Mouse (Mus musculus): ENCODE measurements around the gene Tmem54. TPM values are rescaled to one million over a fixed set of nuclear protein-coding genes. Genes with fewer than 3 reads are reported as not detected.

The Tmem54 gene
- total RNA-seq, 1 experiment from 2014 or later, result not detected

DNA sequence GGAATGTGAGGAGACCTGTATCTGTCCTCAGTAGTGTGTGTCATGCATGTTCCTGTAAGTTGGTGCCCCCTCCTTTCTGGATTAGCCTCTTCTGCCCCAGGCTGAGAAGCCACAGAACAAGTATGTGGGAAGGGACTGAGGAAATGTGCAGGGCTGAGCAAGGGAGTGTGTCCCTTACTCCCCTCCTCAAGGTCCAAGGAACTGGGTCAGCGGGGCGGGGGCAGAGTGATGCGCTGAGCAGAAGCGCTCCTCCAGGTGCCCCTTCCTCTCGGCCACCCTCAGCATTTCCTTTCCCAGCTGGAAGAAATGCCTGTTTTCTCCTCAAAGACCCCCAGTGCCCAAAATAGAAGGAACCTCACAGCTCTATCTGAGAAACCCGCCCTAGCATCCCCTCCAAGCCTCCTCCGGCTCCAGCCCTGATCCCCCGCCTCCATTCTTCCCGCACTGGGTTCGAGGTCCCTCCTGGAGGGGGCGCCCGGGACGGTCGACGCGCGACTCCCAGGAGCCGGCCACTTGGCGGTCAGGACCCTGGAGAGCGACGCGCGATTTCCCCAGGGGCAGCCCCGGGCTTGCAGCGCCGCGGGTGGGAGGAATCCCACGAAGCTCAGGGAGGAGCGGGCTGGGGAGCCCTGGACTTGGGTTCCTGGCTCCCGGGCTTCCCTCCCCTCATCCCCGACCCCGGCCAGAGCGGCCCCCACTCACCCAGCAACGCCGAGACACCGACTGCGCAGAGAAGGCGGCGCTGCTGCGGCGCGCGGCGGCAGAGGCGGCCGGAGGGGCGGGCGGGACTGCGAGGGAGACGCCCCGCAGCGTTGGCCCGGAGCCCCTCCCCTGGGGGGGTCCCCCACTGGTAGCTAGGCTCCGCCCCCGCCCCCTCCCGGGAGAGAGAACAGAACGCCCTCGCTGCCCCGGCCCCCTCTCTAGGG, 15.4 kb downstream of the Tmem54 start:
- ATAC-seq (replicated peaks in 1 of 2; ENCODE audit: insufficient read depth in 1 of 2, low FRiP score in 2 of 2, low TSS enrichment in 1 of 2, low read depth in 1 of 2, poor library complexity in 2 of 2, severe bottlenecking in 2 of 2), result peak; percentile 56 to 69; a peak in 2 of 4 replicates

DNA sequence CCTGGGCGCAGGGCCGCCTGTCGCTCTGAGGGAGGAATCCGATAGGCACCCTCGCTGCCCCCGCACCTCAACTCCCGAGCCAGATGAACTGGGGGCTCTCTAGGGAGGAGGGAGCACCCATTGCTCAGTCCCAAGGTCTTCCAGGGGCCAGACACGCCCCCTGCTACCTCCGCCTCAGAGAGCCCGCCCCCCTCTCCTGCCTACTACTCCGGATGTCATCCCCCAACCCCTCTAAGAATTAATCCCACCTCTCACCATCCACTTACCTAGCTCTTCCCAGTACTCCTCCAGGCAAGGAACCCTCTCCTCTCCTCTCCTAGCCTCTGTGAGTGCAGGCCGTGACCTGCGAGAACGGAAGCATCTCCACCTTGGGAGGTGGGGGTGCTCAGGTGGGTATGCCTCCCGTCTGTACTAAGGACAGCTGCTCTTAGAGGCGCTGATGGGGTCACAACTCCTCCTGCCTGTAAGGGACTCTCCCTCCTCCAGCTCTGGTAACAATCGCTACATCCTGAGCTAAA, 16.3 kb downstream of the Tmem54 start, which contains the start of gene Hpca:
Hpca (minus strand) TSS at position 468 of the 518 bp plus-strand sequence.
- no peak for ATAC-seq (replicated peaks in 1 of 2; ENCODE audit: insufficient read depth in 1 of 2, low FRiP score in 2 of 2, low TSS enrichment in 1 of 2, low read depth in 1 of 2, poor library complexity in 2 of 2, severe bottlenecking in 2 of 2)

DNA sequence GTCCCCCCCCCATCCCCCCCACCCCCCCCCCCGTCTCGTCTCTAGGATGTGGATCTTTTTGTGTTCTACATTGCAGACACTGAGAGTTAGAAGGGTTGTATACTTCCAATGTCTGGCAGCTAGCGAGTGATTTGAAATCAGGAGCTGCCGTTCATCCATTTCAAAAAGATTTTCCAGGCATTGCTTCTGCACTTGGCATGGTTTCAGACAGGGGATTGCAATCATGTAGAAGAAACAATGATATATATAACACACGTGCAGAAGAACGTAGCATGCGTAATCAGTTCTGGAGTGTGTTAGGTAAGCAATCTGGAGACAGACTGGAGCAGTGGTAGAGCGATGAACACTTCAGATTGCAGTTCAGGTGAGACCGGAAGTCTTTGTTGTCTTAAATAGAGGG, 16.8 kb downstream of the Tmem54 start:
- ATAC-seq (replicated peaks in 1 of 2; ENCODE audit: insufficient read depth in 1 of 2, low FRiP score in 2 of 2, low TSS enrichment in 1 of 2, low read depth in 1 of 2, poor library complexity in 2 of 2, severe bottlenecking in 2 of 2), result no peak

DNA sequence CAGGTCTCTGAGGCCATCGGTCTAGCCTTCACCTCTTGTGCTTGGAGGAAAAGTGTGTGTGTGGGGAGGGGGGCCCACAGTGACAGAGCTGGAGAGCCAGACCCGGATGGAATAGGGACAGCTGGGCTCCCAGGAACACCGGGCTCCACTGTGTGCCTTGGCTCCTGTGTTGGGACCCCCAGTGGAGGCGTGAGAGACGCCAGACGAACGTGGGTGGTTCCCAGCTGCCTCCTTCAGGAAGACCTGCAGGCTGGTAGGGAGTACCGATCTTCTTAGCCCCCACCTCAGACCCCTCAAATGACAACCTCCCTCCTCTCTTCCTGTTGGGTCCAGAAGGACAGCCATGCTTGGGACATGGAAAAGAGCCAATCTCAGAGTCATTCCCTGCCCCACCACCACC, 17.4 kb downstream of the Tmem54 start:
- ATAC-seq (replicated peaks in 1 of 2; ENCODE audit: insufficient read depth in 1 of 2, low FRiP score in 2 of 2, low TSS enrichment in 1 of 2, low read depth in 1 of 2, poor library complexity in 2 of 2, severe bottlenecking in 2 of 2), result no peak

DNA sequence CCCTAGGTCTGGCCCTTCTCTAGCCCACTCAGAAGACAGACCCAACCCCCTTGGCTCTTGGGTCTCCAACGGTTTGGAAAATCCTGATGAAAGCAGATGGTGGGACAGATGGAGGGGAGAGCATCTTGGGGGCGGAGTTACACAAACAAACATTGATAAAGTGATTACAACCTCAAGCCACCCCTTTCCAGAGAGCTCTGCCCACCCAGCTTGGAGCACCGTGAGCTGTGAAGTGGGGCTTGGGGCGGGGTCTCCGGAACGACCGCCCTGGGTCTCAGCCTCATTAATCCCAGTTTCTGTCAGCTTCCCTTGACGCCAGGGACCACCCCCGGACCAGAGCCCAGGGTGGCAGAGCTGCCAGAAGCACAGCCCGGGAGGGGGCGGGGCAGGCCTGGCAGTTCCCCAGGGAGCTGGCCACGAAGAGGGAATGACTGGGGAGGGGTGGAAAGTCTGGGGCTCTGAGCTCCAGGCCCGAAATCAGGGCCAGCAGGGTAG, 19.4 kb downstream of the Tmem54 start:
- ATAC-seq (replicated peaks in 1 of 2; ENCODE audit: insufficient read depth in 1 of 2, low FRiP score in 2 of 2, low TSS enrichment in 1 of 2, low read depth in 1 of 2, poor library complexity in 2 of 2, severe bottlenecking in 2 of 2), result no peak

DNA sequence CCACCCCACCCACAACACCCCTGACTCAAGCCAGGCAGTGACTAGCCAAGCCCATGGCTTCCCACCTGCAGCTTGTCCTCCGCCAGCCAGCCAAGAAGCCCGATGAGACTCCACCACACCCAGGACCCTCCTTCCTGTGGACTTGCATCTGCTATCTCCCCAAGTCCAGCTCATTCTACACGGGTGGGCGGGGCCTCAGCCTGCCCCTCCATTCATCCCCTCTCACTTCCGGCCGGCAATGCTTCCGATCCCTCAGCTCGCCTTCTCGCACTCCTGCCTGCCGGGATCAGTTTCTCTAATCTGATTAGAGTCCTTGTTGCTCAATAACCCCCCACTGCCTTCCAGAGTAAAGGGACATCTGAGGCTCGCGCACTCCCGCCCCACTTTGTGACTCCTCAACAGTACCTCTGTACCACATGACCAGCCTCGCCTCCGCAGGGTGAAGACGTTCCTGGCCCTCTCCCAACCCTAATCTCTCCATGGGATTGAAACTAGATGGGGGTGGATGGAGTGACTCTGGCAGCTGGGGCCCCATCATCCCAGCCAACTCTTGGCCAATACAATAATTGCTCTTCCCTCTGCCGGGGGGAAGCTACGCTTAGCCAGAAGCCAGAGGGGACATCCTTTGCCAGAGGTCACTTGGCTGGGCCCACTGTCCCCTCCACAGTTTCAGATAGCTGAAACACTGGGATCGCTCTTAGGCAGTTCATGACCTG, 20.5 kb downstream of the Tmem54 start:
- ATAC-seq (replicated peaks in 1 of 2; ENCODE audit: insufficient read depth in 1 of 2, low FRiP score in 2 of 2, low TSS enrichment in 1 of 2, low read depth in 1 of 2, poor library complexity in 2 of 2, severe bottlenecking in 2 of 2), result no peak

DNA sequence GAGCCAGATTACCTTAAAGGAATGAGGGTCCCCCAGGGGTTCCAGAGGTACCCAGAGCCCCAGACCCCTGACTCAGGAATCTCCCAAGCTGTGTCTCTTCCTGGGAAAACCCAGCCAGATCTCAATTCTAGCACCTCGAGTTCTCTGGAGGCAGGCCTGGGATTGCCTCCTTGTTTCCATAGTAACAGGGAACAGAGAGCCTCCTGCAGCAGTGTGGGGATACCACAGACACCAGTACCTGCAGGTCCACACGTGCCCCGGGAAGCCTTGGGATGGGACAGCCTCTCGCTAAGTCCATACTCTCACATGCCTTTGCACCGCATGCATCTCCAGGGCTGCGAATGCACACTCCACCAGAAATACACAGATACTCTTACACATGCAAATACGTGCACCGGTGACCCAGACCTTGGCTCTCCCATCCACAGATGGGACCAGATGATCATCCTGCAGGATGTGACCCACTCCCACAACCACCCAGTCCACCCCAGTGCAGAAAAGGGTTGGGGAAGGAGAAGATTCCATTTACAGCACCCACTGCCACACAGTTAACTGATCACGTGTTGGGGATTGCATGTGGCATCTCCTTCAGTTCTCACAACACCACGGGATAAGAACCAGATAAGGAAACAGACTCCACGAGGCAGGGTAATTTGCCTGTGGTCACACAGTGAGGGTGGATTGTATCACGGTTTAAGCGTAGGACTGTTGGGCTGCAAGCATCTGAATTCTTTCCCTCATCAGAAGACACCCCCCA, 23.4 kb downstream of the Tmem54 start:
- ATAC-seq (replicated peaks in 1 of 2; ENCODE audit: insufficient read depth in 1 of 2, low FRiP score in 2 of 2, low TSS enrichment in 1 of 2, low read depth in 1 of 2, poor library complexity in 2 of 2, severe bottlenecking in 2 of 2), result no peak

DNA sequence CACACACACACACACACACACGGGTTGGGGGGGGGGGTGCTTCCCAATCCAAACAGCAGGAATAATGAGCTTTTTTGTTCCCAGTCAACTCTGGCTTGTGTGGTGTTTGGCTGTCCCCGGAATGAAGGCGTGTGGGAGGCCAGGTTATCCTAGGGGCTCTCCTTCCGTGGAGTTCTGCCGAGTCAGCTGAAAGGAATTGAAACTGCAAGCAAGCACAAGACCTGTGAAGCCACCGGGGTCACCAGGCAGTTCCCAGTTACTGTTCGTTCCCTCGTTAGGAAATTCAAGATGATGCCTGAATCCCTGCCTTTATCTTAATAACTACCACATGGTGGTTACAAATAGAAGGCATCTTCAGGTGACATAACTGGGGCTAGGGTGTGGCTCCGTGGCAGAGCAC, 24.0 kb downstream of the Tmem54 start:
- ATAC-seq (replicated peaks in 1 of 2; ENCODE audit: insufficient read depth in 1 of 2, low FRiP score in 2 of 2, low TSS enrichment in 1 of 2, low read depth in 1 of 2, poor library complexity in 2 of 2, severe bottlenecking in 2 of 2), result no peak

DNA sequence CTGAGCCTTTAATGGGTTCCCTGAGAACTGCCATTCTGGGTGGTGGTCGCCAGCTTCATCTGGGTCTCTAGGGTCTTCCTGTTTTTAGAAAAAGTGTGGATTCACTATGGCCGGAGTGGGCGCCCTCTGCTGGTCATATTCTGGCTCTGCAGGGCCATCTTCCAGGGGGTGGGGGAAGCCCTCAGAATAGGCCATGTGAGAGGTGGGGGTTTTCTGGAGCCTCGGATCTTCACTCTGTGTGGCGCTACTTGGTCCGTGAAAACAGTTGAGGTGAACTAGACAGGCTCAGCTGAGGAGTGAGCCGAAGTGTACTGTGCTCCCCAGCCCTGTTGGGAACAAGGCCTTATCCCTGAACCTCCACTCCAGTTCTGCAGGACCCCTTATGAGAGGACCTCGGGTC, 24.8 kb downstream of the Tmem54 start:
- ATAC-seq (replicated peaks in 1 of 2; ENCODE audit: insufficient read depth in 1 of 2, low FRiP score in 2 of 2, low TSS enrichment in 1 of 2, low read depth in 1 of 2, poor library complexity in 2 of 2, severe bottlenecking in 2 of 2), result peak in 1 of 2 experiments; percentile 50; a peak in 1 of 4 replicates

DNA sequence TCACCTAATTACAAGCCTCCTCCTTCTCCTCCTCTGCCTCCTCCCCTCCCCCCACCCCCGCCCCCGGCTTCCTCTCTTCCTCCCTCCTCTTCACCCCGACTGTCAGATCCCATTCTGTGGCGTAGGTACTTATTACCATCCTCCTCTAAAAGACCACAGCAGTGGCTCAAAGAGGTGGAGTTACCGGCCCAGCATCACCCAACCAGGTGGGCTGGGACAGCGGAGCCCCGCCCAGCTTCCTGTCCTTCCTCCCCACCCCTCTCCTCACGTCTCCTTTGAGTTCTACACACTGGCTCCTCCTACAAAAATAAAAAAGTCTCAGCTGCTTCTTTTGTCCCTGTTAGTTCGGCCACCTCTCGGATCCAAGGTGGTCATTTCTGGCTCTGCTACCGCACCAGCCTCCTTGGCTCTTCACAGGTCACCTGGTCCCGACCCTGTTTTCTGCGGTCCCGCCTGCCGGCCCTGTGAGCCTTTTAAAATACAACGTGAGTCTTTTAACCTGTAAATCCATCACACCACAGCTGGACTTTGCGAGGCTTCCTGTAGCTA, 25.5 kb downstream of the Tmem54 start:
- ATAC-seq (replicated peaks in 1 of 2; ENCODE audit: insufficient read depth in 1 of 2, low FRiP score in 2 of 2, low TSS enrichment in 1 of 2, low read depth in 1 of 2, poor library complexity in 2 of 2, severe bottlenecking in 2 of 2), result peak; percentile 59 to 60; a peak in 3 of 4 replicates

DNA sequence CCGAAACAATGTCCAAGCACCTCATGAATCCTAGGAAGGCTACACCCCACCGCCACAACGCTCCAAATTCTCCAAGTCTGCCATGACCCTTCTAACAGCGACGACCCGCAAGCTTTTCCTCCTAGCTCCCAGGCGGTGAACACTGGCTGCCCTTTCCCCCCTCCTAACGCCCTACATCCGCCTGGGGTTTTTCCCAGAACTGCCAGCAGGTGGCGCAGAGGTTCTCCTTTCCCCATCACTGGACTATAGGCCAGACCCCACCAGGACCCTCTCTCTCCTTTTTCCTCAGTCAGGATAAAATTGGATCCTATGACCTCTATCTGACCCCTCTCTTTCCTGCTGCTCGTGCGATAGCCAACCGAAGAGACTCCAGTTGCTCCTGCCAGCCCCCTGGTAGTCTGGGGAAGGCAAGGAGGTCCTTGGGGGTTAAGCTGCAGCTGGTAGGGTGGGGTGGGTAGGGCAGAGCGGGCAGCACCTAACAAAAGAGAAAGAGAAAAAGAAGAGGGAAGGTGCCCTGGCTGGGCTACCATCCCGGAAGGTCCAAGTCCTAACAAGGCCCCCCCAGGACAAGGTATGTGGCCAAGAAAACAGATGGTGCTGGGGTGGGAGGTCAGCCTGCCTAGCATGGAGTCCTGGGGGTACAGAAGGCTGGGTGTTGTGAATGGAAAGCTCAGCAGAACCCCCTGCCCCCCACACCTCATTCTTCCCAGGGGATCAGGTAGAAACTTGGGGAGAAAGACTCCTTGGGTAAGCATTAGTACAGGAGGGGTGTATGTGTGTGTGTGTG, 29.6 kb downstream of the Tmem54 start:
- ATAC-seq (replicated peaks in 1 of 2; ENCODE audit: insufficient read depth in 1 of 2, low FRiP score in 2 of 2, low TSS enrichment in 1 of 2, low read depth in 1 of 2, poor library complexity in 2 of 2, severe bottlenecking in 2 of 2), result peak in 1 of 2 experiments; percentile 49; a peak in 1 of 4 replicates

DNA sequence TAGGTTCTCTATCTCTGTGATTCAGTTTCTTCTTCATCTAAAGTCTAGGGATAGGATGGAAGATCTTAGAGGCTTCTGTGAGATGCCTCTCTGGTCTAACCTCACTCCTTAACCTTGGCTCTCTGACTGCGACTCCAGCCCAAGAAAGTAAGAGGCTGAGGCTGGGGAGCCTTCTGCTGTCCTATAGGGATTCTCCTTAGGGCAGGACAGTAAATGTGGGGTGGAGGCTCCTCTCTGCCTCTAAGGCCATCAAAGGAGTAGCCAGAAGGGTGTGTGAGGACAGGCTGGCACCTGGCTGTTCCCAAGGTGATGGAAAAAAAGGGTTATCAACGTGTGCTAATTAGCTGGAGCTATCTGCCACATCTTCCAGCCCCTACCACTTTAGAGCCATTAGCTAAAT, 30.3 kb downstream of the Tmem54 start:
- no peak for ATAC-seq (replicated peaks in 1 of 2; ENCODE audit: insufficient read depth in 1 of 2, low FRiP score in 2 of 2, low TSS enrichment in 1 of 2, low read depth in 1 of 2, poor library complexity in 2 of 2, severe bottlenecking in 2 of 2)

DNA sequence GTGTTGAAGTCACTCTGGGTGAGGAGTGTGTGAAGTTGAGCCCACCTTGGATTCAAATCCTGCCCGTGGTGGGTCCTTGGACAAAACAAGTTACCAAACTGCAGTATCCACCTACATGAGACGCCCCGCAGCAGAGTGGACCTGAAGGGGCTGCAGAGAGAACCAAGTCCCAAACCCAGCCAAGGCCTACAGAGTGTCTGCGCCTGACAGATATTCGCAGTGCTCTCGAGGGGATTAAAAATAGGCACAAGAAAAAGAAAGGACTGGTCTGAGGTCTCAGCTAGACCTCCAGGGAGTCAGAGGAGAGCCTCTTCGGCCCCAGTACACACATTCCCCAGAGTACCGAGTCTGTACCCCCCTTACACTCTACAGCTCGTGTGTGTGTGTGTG, 30.8 kb downstream of the Tmem54 start:
- ATAC-seq (replicated peaks in 1 of 2; ENCODE audit: insufficient read depth in 1 of 2, low FRiP score in 2 of 2, low TSS enrichment in 1 of 2, low read depth in 1 of 2, poor library complexity in 2 of 2, severe bottlenecking in 2 of 2), result no peak

DNA sequence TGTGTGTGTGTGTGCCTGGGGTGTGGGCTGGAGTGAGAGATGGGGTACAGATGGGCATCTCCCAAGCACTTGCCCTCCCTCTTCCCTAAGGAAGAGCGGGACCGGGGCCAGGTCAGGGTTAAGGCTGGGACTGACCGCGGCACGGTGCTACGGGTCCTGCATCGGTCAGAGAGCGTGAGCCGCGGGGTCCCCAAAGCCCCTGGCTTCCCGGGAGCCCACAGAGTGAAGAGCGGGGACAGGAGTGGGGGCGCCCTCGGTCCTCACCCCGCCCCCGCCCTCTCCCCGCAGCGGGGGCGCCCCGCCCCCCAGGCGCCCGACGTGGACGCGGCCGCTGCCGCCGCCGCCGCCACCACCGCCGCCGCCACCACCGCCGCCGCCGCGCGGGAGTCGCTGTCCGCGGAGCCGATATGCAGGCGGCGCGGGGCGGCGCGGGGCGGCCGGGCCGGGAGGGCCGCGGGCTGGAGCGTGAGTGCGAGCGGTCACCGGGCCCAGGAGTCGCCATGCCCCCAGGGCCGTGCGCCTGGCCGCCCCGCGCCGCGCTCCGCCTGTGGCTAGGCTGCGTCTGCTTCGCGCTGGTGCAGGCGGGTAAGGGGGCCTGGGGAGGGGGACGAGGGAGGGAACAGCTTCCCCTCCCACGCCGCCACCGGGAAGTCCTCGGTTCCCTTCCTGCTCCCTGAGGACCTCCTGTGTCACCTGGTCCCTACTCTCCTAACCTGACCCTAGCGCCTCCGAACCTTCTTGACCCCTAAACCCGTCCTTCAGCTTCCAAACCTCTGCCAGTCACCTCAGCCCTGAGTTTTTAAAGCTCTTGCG, 31.4 kb downstream of the Tmem54 start, which contains the start of gene Fndc5:
Fndc5 (plus strand) TSS at position 421 of the 813 bp plus-strand sequence.
- ATAC-seq (replicated peaks in 1 of 2; ENCODE audit: insufficient read depth in 1 of 2, low FRiP score in 2 of 2, low TSS enrichment in 1 of 2, low read depth in 1 of 2, poor library complexity in 2 of 2, severe bottlenecking in 2 of 2), result no peak

DNA sequence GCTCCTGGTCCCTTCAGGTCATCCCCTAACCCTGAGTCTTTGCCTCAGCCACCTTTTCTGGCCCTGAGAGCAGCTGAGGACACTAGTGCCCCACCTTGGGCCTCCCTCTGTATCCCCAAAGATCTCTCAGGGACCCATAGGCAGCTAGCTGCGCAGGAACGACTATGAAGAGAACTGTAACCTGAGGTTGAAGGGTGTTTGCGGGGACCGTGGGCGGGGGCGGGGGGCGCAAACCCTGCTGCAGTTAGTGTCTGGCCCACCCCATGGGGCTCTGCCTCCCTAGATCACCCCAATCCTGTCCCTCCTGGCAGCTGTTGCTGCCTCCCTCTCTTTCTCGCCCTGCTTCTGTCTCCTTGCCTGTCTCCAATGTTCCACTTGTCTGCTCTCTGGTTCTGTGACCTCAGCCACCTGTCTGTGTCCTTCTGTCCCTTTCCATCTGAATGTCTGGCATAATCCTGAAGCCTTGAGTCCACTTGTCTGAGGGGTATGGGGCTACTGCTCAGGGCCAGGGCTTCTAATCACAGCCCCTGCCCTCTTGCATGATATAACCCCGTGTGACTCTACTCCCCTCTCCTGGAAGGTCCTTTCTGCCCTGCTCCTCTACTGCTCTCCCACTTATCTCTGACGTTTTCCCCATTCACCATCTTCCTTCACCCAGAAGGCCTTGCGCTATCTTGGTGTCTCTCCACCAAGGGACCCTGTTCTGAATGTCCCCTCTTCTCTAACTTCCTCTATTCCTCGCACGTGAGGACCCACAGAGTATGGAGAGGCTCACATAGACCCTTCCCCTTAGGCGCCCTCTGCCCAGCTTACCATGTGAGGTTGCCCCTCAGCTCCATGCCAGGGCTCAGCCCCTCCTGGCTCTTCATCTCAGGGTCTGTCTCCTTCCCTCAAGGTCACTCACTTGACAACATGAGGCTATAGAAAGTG, 32.3 kb downstream of the Tmem54 start:
- ATAC-seq (replicated peaks in 1 of 2; ENCODE audit: insufficient read depth in 1 of 2, low FRiP score in 2 of 2, low TSS enrichment in 1 of 2, low read depth in 1 of 2, poor library complexity in 2 of 2, severe bottlenecking in 2 of 2), result no peak

Measured in hematopoietic stem cell, adult 5-6 weeks (primary cell).